Mouse (Mus musculus) kidney, postnatal 0 days (tissue): ENCODE measurements around the gene Cmbl. TPM values are rescaled to one million over a fixed set of nuclear protein-coding genes. Genes with fewer than 3 reads are reported as not detected.

Source experiments
- ATAC-seq: fragments of 200-750 bp; cut with Nextera tagmentation; replicated peaks from 2 replicates; pipeline ENCODE4 v1.8.0; 2017; ENCODE audit warnings: low read depth, moderate number of reproducible peaks, moderate TSS enrichment, moderate library complexity; ENCODE audit not compliant: low FRiP score
- DNase-seq: peaks from one replicate; pipeline ENCODE4 v3.0.0-alpha.2; 2016; ENCODE audit warnings: low spot score
- H3K27ac ChIP-seq: fragments of 300-500 bp; sonication (generic); 2 replicates; pipeline ENCODE4 v1.5.1; 2014; ENCODE audit warnings: mild to moderate bottlenecking
- H3K27me3 ChIP-seq: fragments of 300-500 bp; sonication (generic); 2 replicates; pipeline ENCODE4 v1.6.1; 2014; ENCODE audit warnings: low read length, mixed read lengths; ENCODE audit not compliant: insufficient read depth
- H3K36me3 ChIP-seq: fragments of 300-500 bp; sonication (generic); 2 replicates; pipeline ENCODE4 v1.6.1; 2014; ENCODE audit warnings: low read length, mixed read lengths; ENCODE audit not compliant: insufficient read depth
- H3K4me1 ChIP-seq: fragments of 300-500 bp; sonication (generic); replicated peaks from 2 replicates; pipeline ENCODE4 v1.6.1; 2014; ENCODE audit warnings: antibody characterized with exemption, low read length, mixed read lengths; ENCODE audit not compliant: insufficient read depth
- H3K4me2 ChIP-seq: fragments of 300-500 bp; sonication (generic); 2 replicates; pipeline ENCODE4 v1.6.1; 2014; ENCODE audit warnings: mild to moderate bottlenecking, low read length, moderate library complexity, mixed read lengths
- H3K4me3 ChIP-seq: fragments of 300-500 bp; sonication (generic); replicated peaks from 2 replicates; pipeline ENCODE4 v1.5.1; 2014; ENCODE audit warnings: low read depth, low read length
- H3K9ac ChIP-seq: fragments of 300-500 bp; sonication (generic); 2 replicates; pipeline ENCODE4 v1.6.1; 2014; ENCODE audit warnings: low read depth, low read length
- H3K9me3 ChIP-seq: fragments of 300-500 bp; sonication (generic); replicated peaks from 2 replicates; pipeline ENCODE4 v1.6.1; 2016; ENCODE audit warnings: low read length, inconsistent platforms, mixed read lengths
- CTCF ChIP-seq: IDR thresholded peaks from 2 replicates; pipeline ENCODE4 v1.5.1; 2016; ENCODE audit warnings: antibody characterized with exemption, low read depth, mild to moderate bottlenecking, moderate library complexity
- WGBS: fragments of 180-500 bp; shearing (Covaris S2); extraction: QIAGEN DNeasy Blood & Tissue Kit; methylation state at CpG from one replicate; pipeline ENCODE4 v1.1.7; 2014; 5-methylcytosine and 5-hydroxymethylcytosine counted together
- polyA plus RNA-seq: library from polyadenylated mRNA; unstranded; fragments of >200 nt; fragmentation: Nextera tagmentation; extraction: Ambion mirVana; gene quantifications from 2 replicates; pipeline ENCODE4 v1.2.1, GENCODE M21; 2015

Gene Cmbl
- polyA plus RNA-seq, 1 experiment from 2014 or later = 60.0 TPM

DNA sequence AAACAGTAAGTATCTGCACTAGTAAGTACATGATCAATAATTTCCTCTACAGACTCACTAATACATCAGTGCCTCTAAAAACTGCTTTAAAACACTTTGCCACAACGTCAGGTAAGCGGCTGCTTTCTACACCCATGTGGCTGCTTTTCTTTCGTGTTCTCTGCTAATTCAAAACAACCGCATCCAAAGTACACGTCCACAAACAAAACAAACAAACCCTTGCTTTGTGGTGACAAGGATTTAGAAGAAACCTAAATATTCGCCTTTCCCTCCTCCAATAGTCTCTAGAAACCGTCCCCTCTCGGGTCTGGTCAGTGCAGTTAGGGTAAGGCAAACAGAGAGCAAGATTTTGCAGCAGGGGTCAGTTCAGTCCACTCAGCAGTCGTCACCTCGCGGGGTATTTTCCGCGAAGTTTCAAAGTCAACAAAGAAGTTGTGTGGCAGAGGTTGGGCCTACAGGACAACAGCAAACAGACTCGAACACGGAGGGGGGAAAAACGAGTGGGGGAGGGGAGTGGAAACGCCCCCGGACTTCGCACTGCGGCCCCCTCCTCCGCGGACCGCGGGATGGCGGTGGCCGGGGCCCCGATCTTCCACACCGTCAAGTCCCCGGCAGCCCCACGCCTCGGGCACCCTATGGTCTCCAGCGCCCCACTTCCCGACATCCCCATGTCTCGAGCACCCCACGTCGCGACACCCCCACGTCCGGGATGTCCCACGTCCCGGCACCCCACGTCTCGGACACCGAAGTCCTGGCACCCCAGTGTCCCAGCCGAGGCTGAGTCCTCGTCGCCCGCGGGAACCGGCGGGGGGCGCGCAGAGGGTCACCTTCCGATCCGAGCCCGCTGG, 35.2 kb upstream of the Cmbl start:
- ATAC-seq (peak; percentile 68), DNase-seq (peak; percentile 53)
- peak overlapping the region; percentile 98 for H3K27ac ChIP-seq
- peak overlapping the region; percentile 95 for H3K4me3 ChIP-seq
- no peak for TF ChIP-seq CTCF
- H3K36me3 ChIP-seq = no peaks in the 10 kb centered on the region
- no peaks in the 10 kb centered on the region for H3K9me3 ChIP-seq
- peak overlapping the region; percentile 68 for H3K4me2 ChIP-seq
- H3K27me3 ChIP-seq = no peaks in the 10 kb centered on the region
- no peaks in the 10 kb centered on the region for H3K4me1 ChIP-seq
- peak overlapping the region; percentile 95 for H3K9ac ChIP-seq
- WGBS = under 1% methylated on average over 47 of the region's 56 CpGs

DNA sequence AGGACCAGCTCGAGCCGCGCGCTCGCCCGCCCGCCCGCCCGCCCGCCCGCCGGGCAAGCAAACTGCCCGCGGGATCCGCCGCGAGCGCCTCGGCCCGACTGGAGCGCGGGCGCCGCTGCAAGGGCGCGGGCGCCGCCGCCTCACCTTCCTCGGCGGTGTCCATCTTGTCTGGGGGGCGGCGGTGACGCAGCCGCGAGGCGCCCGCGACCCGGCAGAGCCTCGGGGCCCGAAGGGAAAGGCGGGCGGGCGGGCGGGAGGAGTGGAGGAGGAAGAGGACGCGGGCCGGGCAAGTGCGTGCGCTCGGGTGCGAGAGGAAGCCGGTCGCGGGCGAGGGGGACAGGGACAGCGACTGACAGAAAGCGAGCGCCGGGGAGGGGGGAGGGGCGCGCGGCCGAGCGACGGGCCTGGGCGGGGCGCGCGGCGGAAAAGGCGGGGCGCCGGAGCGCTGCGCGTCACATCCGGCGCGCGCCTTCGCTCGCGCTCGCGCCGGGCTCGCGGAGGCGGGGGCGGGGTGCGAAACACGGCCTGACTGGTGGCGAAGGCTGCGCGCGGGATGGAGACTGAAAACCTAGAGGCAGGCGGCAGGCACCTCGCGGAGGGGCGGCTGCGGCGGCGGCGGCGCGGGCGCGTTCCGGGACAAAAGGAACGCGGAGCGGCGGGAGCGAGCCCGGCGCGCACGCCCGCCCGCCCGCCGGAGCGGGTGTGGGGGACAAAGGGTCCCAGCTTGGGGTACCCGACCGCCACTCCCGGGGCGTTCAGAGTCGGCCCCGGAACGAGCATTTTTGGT, 34.3 kb upstream of the Cmbl start, which contains the start of gene March6:
March6 (minus strand) TSS at position 395 of the 787 bp plus-strand sequence.
- no peaks in the 10 kb centered on the region for H3K27me3 ChIP-seq
- no peaks in the 10 kb centered on the region for H3K9me3 ChIP-seq
- H3K9ac ChIP-seq = peak within 1 kb of the TSS; percentile 95
- WGBS = under 1% methylated on average over 90 of the region's 132 CpGs
- ATAC-seq = peak; percentile 92
- H3K4me1 ChIP-seq = no peaks in the 10 kb centered on the region; the same call in 1 of the 2 replicates
- no peaks in the 10 kb centered on the region for H3K36me3 ChIP-seq
- TF ChIP-seq CTCF = no peak
- peak within 1 kb of the TSS; percentile 68 for H3K4me2 ChIP-seq
- peak; percentile 92 for DNase-seq
- peak within 1 kb of the TSS; percentile 95 for H3K4me3 ChIP-seq
- peak within 1 kb of the TSS; percentile 98 for H3K27ac ChIP-seq

DNA sequence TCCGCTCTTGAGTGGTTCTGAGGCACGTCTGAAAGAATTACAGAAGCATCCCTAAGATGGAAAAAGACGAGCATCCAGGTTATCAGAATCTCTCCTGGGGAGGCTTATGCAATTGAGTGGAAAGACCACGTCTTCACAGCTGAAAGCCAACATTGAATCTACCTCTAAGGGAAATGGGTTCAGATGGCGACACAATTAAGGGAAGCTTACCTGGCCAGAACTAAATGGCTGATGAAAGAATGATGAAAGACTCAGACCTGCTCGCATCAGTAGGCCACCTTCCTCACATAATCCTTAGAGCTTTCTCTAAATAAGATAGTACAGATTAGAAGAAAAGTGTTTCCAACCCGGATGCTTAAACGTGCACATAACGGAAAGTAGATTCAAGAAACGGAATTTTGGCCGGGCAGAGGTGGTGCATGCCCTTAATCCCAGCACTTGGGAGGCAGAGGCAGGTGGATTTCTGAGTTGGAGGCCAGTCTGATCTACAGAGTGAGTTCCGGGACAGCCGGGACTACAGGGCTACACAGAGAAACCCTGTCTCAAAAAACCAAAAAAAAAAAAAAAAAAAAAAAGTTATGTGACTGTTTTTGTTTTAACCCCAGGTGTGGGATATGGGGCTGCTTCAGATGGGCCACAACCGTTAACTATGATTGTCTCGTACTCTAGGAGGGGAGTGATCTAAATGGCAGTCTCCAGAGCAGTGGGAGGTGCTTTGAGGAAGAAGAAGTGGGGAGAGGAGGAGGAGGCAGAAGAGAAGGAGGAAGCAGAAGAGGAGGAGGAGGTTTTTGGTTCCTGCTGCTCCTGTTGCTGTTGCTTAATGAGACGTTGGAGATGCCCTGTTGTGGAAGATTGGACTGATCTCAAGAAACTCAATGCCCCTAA, 33.5 kb upstream of the Cmbl start:
- H3K27me3 ChIP-seq = no peaks in the 10 kb centered on the region
- H3K4me3 ChIP-seq = peak overlapping the region; percentile 95
- no peaks in the 10 kb centered on the region for H3K9me3 ChIP-seq
- H3K36me3 ChIP-seq = no peaks in the 10 kb centered on the region
- peak; percentile 21 for DNase-seq
- no peak for ATAC-seq
- no peaks in the 10 kb centered on the region; the same call in 1 of the 2 replicates for H3K4me1 ChIP-seq
- peak overlapping the region; percentile 98 for H3K27ac ChIP-seq
- no peak for TF ChIP-seq CTCF
- peak overlapping the region; percentile 68 for H3K4me2 ChIP-seq
- 18% methylated on average over 16 of the region's 16 CpGs for WGBS
- peak overlapping the region; percentile 95 for H3K9ac ChIP-seq

DNA sequence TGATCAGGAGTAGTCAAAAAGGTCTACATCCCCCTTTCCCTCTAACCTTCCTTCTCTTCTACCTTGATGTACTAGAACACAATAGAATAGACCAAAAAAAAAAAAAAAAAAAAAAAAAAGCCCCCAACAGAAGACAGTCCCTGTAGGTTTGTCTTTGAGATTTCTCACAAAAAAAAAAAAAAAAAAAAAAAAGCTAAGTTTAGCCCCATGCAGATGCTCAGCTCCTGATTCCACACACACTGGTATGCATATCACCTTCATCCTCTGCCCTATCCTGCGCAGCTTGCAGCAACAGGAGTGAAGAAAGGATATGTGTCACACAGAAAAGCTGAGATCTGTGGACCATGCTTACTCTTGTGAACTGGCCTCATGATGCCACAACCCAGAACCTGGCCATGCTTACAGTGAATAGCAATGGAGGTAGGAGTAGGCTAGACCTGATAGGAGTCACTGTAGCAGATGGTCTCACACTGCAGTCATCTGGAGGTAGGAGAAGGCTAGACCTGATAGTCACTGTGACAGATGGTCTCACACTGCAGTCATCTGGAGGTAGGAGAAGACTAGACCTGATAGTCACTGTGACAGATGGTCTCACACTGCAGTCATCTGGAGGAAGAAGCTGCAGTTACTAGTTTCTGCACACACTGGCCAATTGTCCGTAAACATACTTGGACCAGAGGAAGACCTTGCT, 32.7 kb upstream of the Cmbl start:
- no peak for TF ChIP-seq CTCF
- H3K27me3 ChIP-seq = no peaks in the 10 kb centered on the region
- no peak overlapping the region for H3K27ac ChIP-seq
- no peaks in the 10 kb centered on the region for H3K9me3 ChIP-seq
- no peaks in the 10 kb centered on the region; the same call in 1 of the 2 replicates for H3K4me1 ChIP-seq
- ATAC-seq (no peak), DNase-seq (no peak)
- WGBS = 98% methylated on average over 2 of the region's 2 CpGs
- no peak overlapping the region for H3K4me3 ChIP-seq
- no peaks in the 10 kb centered on the region for H3K36me3 ChIP-seq
- no peak overlapping the region for H3K9ac ChIP-seq
- H3K4me2 ChIP-seq = no peak overlapping the region

DNA sequence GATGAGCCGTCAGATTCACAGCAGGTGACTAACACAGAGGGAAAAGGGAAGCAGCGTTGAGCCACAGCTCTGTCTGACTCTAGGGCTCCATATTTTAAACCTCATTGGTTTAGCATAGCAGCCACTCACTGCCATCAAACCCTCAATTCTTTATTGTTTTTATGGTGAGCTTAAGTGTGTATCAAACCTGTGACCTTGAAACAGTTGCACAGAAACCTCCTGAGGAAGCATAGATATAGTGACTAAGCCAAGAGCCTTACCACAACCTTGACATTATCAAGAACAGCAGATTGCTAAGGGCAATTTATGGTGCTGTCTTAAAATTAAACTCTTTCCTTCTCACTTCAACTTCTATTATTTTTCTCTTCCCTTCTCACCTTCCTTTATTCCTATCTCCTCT, 31.7 kb upstream of the Cmbl start:
- no peak overlapping the region for H3K27ac ChIP-seq
- H3K36me3 ChIP-seq = no peaks in the 10 kb centered on the region
- no peak for DNase-seq
- no peaks in the 10 kb centered on the region; the same call in 1 of the 2 replicates for H3K4me1 ChIP-seq
- no peak for TF ChIP-seq CTCF
- no peak overlapping the region for H3K9ac ChIP-seq
- ATAC-seq = no peak
- WGBS = 85% methylated on average over 2 of the region's 2 CpGs
- no peak overlapping the region for H3K4me3 ChIP-seq
- no peaks in the 10 kb centered on the region for H3K27me3 ChIP-seq
- no peaks in the 10 kb centered on the region for H3K9me3 ChIP-seq
- no peak overlapping the region for H3K4me2 ChIP-seq
